Mouse (Mus musculus) WW6 (cell line): ENCODE data around the gene Eps8l2.
"Not testable (repeated sequence)": the region's sequence is repeated elsewhere in the genome, so short reads cannot be mapped to it uniquely, and the experiment has no call there.

ENCODE experiments used
- DNase-seq: peaks from one replicate; pipeline ENCODE4 v3.0.0-alpha.2; 2013; ENCODE audit warnings: low read depth, low spot score

Eps8l2 gene

DNA sequence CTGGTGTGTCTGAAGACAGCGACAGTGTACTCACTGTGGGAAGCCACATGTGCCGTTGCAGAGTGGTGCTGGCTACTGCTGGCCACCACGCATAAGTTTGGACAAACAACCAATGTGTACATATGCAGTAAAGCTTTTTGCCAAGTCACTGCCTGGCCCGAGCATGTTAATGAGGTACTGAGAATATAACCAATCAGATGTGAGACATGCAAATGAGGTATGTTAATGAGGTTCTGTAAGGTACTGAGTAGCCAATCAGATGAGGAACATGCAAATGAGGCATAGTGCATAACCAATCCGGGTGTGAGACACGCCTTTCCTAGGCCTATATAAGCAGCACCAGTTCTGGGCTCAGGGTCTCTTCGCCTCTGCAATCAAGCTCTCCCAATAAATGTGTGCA, 69.0 kb downstream of the Eps8l2 start:
- DNase-seq: not testable (repeated sequence)

DNA sequence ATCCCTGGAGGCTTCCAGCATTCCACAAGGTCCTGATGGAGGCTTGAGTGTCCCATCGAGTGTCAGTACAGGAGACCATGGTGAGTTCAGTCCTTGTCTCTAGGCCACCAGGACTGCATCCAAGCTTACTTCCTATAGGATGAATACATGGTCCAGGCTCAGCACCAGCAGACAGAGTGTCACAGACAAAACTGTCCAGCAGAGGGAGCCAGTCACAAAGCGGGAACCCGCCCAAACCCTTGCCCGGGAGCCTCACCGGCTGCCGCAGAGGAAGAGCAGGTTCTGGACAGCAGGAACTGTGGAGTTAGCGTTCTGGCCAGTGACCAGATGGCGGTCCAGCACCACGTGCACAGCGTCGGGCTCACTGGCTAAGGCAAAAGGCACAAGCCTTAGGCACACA, 70.2 kb downstream of the Eps8l2 start:
- DNase-seq: no peak

GRCm38 (mm10) chr7:141410631-141411030, 72.0 kb downstream of the Eps8l2 start:
- DNase-seq: no peak

DNA sequence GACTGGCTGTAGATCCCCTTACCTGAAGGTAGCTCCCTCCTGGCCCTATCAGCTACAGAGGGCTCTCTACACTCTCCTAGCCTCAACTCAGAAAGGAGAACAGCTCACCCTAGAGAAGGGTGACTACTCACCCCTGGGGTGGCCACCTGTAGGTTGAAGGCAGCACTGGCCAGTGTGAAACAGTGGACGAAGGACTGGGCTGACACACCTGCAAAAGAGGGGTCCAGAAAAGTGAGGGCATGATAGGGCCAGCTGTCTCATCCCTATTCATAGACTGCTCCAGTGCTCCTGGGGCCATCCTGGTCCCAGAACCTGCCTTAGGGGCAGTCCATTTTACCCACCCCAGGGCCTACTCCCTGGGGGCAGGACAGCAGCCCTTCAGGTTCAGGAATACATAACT, 73.0 kb downstream of the Eps8l2 start:
- no peak for DNase-seq
